Mouse (Mus musculus) megakaryocyte, embryonic 14.5 days (primary cell): ENCODE measurements at regions not wholly inside any gene's neighbourhood (a gene's known extent, or its start where the extent isn't known, plus 50 kb on each side); places are given as distances from the start of the nearest gene placed in this dataset.

Source experiments
- H3K27me3 ChIP-seq: replicated peaks from 2 replicates; pipeline ENCODE3; 2012; ENCODE audit warnings: inconsistent platforms
- H3K36me3 ChIP-seq: replicated peaks from 2 replicates; pipeline ENCODE3; 2012; ENCODE audit warnings: low read length, inconsistent platforms, mixed read lengths
- H3K4me1 ChIP-seq: 2 replicates; pipeline ENCODE4 v1.6.1; 2012; ENCODE audit warnings: inconsistent platforms
- H3K4me3 ChIP-seq: replicated peaks from 2 replicates; pipeline ENCODE3; 2012; ENCODE audit warnings: moderate library complexity, mild to moderate bottlenecking, inconsistent platforms
- H3K9me3 ChIP-seq: 2 replicates; pipeline ENCODE4 v1.6.1; 2012; ENCODE audit warnings: inconsistent platforms
- FLI1 ChIP-seq: IDR thresholded peaks from 2 replicates; pipeline ENCODE4 v1.6.1; 2012; ENCODE audit warnings: low read length, inconsistent platforms, mixed read lengths
- GATA1 ChIP-seq: IDR thresholded peaks from 3 replicates; pipeline ENCODE4 v1.6.1; 2012; ENCODE audit warnings: mixed read lengths, low read length, inconsistent platforms, borderline replicate concordance

DNA sequence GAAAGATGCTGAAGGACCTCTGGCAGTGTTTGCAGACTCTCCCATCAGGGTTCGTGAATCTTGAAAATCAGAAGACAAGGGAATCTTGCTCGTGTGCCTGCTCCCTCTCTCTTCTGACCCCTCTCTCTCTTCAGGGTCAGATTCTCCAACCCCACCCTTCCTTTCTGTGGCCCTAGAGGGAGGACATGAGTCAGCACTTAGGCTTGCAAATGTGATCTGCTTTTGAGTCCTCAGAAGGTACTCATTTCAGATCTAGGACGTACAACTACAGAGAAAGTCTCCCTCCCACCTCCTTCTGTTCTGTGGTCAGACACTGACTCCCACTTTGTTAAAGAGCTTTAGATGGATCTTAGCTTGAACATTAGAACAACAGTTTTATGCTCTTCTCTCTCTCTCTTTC, 156.9 kb upstream of the Prdm1 start:
- Histone ChIP-seq H3K4me1 (peaks cover 31% of the 10 kb centered on the region), H3K27me3 (peaks cover 2% of the 10 kb centered on the region), H3K9me3 (no peaks in the 10 kb centered on the region), H3K36me3 (no peaks in the 10 kb centered on the region), H3K4me3 (no peak overlapping the region)
- TF ChIP-seq GATA1: no peak
- TF ChIP-seq FLI1: no peak

- H3K27me3 ChIP-seq: no peaks in the 10 kb centered on the region
- no peaks in the 10 kb centered on the region for H3K36me3 ChIP-seq
- H3K4me1 ChIP-seq: no peaks in the 10 kb centered on the region
- no peak overlapping the region for H3K4me3 ChIP-seq
- no peaks in the 10 kb centered on the region for H3K9me3 ChIP-seq
- TF ChIP-seq GATA1: no peak
- no peak for TF ChIP-seq FLI1
Observed at GRCm38 (mm10) chr10:44676506-44676905, 148.2 kb upstream of the Prdm1 start.

DNA sequence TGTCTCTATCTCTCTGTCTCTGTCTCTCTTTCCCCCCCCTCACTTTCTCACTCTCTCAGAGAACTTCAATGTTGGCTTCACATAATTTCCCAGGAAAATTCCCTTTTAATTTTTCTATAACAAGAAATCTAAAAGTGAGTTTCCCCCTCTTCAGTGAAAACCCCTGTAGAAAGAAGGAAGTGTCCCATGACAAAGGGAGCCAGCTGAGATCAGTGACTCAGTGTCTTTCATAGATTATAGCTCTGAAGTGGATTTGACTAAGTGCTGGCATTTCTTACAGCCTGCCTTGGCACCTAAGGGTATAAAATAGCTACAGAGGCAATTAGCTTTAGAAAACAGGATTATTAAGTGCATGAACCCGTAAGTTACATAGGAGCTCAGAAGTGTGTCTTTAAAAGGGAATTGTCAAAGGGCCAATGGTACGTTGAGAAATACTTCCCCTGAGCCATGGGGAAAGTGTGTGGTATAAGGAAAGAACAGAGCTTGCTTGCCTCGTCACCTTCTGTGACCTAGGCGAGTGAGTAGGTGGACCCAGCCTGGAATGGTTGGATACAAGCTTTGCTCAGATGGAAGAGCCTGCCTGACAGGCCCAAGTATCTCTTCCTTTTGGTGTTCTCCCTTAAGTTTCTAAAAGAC, 137.3 kb upstream of the Prdm1 start:
- no peak for TF ChIP-seq FLI1
- TF ChIP-seq GATA1: no peak

GRCm38 (mm10) chr10:44659499-44659898, 131.2 kb upstream of the Prdm1 start:
- Histone ChIP-seq H3K27me3 (peaks cover 1% of the 10 kb centered on the region), H3K4me3 (no peak overlapping the region), H3K36me3 (no peaks in the 10 kb centered on the region), H3K9me3 (no peaks in the 10 kb centered on the region), H3K4me1 (no peaks in the 10 kb centered on the region)
- no peak for TF ChIP-seq FLI1
- TF ChIP-seq GATA1: no peak

More for the DNA sequence above, 137.3 kb upstream of the Prdm1 start:
- Histone ChIP-seq H3K4me1 (no peaks in the 10 kb centered on the region), H3K9me3 (no peaks in the 10 kb centered on the region), H3K36me3 (no peaks in the 10 kb centered on the region), H3K27me3 (peaks cover 1% of the 10 kb centered on the region), H3K4me3 (no peak overlapping the region)

DNA sequence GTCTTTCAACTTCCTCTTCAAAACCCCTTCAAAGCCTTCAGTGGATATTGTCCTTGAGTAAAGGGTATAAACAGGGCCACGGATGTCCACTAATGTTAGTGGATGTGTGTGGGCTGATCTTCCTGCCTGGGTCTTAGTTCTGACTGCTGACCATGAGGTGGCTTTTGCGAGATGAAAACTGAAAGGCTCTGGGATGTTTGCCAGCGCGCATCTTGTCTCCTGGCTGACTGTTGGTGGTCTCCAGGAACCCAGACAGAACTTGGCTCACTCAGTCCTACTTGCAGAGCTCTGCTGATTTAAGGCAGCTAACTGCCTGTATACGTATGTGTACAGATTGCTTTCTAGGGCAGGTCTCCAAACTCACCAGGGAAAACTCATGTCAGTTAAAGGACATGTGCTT, 125.5 kb upstream of the Prdm1 start:
- Histone ChIP-seq H3K27me3 (no peaks in the 10 kb centered on the region), H3K36me3 (no peaks in the 10 kb centered on the region), H3K4me1 (no peaks in the 10 kb centered on the region), H3K9me3 (no peaks in the 10 kb centered on the region), H3K4me3 (no peak overlapping the region)
- no peak for TF ChIP-seq GATA1
- TF ChIP-seq FLI1: no peak

DNA sequence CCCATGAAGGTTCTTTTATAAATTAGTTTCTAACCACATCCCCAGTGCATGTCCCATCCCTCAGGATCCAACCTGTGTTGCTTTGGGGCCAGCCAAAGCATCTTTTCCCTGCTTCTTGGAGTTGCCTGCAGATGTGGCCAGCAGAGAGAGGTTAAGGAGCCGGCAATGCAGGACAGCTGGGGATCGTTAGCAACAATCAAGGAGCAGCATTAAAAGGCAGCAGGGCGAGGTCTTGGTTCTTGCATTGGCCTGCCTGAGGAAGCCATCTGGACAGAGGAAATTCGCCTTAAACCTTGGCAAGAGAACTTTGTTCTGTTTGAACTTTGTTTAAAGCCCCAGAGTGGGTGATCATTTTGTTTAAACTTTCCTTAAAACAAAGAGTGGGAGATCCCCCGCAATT, 118.7 kb upstream of the Prdm1 start:
- H3K4me1 ChIP-seq: no peaks in the 10 kb centered on the region
- no peak for TF ChIP-seq FLI1
- TF ChIP-seq GATA1: no peak
- H3K9me3 ChIP-seq: no peaks in the 10 kb centered on the region
- no peaks in the 10 kb centered on the region for H3K36me3 ChIP-seq
- H3K4me3 ChIP-seq: no peak overlapping the region
- H3K27me3 ChIP-seq: peaks cover 5% of the 10 kb centered on the region

DNA sequence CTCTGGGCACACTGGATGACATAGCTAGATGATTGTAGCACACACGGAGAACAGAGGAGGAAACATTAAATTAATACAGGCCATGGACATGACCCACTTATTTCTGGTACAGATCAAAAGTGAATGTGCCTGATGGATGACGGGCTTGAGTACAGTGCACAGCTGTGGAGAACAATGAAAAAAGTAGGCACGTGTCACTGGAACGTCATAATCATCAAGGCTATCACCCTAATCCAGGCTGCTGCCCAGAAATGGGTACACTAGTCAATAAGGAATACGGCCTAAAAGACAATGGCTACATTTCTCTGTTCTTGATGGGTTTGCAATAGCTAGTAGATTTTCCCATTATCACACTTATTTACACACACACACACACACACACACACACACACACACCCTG, 118.3 kb upstream of the Prdm1 start:
- Histone ChIP-seq H3K36me3 (no peaks in the 10 kb centered on the region), H3K9me3 (no peaks in the 10 kb centered on the region), H3K4me1 (no peaks in the 10 kb centered on the region), H3K4me3 (no peak overlapping the region), H3K27me3 (peaks cover 5% of the 10 kb centered on the region)
- TF ChIP-seq FLI1 (no peak), GATA1 (no peak)

GRCm38 (mm10) chr10:44641616-44642015, 113.3 kb upstream of the Prdm1 start:
- no peak for TF ChIP-seq GATA1
- TF ChIP-seq FLI1: no peak
- Histone ChIP-seq H3K4me1 (peaks cover 16% of the 10 kb centered on the region), H3K9me3 (no peaks in the 10 kb centered on the region), H3K4me3 (no peak overlapping the region), H3K36me3 (no peaks in the 10 kb centered on the region), H3K27me3 (peaks cover 3% of the 10 kb centered on the region)

GRCm38 (mm10) chr10:44640620-44641019, 112.3 kb upstream of the Prdm1 start:
- TF ChIP-seq FLI1 (no peak), GATA1 (no peak)
- Histone ChIP-seq H3K4me1 (peaks cover 25% of the 10 kb centered on the region), H3K4me3 (no peak overlapping the region), H3K27me3 (peaks cover 3% of the 10 kb centered on the region), H3K36me3 (no peaks in the 10 kb centered on the region), H3K9me3 (no peaks in the 10 kb centered on the region)

GRCm38 (mm10) chr10:44638678-44639077, 110.4 kb upstream of the Prdm1 start:
- Histone ChIP-seq H3K4me3 (no peak overlapping the region), H3K9me3 (no peaks in the 10 kb centered on the region), H3K36me3 (no peaks in the 10 kb centered on the region), H3K4me1 (peaks cover 25% of the 10 kb centered on the region), H3K27me3 (peaks cover under 1% of the 10 kb centered on the region)
- TF ChIP-seq GATA1 (no peak), FLI1 (no peak)

DNA sequence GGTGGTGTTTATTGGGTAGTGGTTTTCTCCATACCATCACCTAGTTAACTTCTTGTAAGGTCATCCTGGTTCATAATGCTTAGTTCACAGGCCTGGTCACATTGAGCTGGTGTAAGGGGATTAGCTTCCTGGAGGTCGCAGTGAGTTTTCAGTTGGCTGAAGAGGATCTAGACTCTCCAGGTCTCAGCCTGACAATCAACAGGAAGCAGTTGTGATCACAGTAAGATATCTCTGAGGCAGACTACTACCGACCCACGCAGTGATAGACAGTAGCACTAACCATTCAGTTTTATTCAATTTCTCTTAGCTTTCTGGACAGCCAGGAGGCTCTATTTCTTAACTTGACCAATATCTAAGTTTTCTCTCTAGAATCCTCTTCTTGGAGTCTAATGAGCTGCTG, 108.5 kb upstream of the Prdm1 start:
- H3K4me3 ChIP-seq: no peak overlapping the region
- peaks cover 29% of the 10 kb centered on the region for H3K4me1 ChIP-seq
- TF ChIP-seq FLI1: no peak
- TF ChIP-seq GATA1: no peak
- H3K9me3 ChIP-seq: no peaks in the 10 kb centered on the region
- no peaks in the 10 kb centered on the region for H3K36me3 ChIP-seq
- H3K27me3 ChIP-seq: no peaks in the 10 kb centered on the region
